Mouse (Mus musculus) small intestine, adult 2 months (tissue): Measurements from ENCODE around the gene Rassf6. TPM values are rescaled to one million over a fixed set of nuclear protein-coding genes. Genes with fewer than 3 reads are reported as not detected.

Experiments
- H3K27ac ChIP-seq: fragments of 200-500 bp; 2 replicates; pipeline ENCODE4 v1.5.1; 2012; ENCODE audit warnings: low read depth, low read length, control low read depth, inconsistent platforms; ENCODE audit not compliant: insufficient read depth
- H3K27me3 ChIP-seq: fragments of 200-500 bp; 2 replicates; pipeline ENCODE4 v1.6.1; 2012; ENCODE audit warnings: mild to moderate bottlenecking, moderate library complexity, low read length, inconsistent platforms; ENCODE audit not compliant: control insufficient read depth, insufficient read depth
- H3K36me3 ChIP-seq: fragments of 200-500 bp; 2 replicates; pipeline ENCODE4 v1.6.1; 2012; ENCODE audit warnings: mild to moderate bottlenecking, low read length, control low read depth, inconsistent platforms; ENCODE audit not compliant: control insufficient read depth, insufficient read depth
- H3K4me1 ChIP-seq: fragments of 200-500 bp; 2 replicates; pipeline ENCODE4 v1.6.1; 2012; ENCODE audit warnings: low read length, inconsistent platforms, mixed read lengths; ENCODE audit not compliant: control insufficient read depth, insufficient read depth, insufficient read length
- H3K4me3 ChIP-seq: fragments of 200-500 bp; 2 replicates; pipeline ENCODE4 v1.5.1; 2012; ENCODE audit warnings: low read depth, mild to moderate bottlenecking, control low read depth, inconsistent platforms, low read length, moderate library complexity
- CTCF ChIP-seq: fragments of 200-500 bp; IDR thresholded peaks from 2 replicates; pipeline ENCODE4 v1.5.1; 2012; ENCODE audit warnings: low read depth, mild to moderate bottlenecking, control low read depth, inconsistent platforms, low read length, moderate library complexity, mixed read lengths; ENCODE audit not compliant: insufficient replicate concordance, insufficient read length; ENCODE audit errors: extremely low read depth
- POLR2A ChIP-seq: fragments of 200-500 bp; IDR thresholded peaks from 2 replicates; pipeline ENCODE4 v1.6.1; 2012; ENCODE audit warnings: low read depth, mild to moderate bottlenecking, control low read depth, inconsistent platforms, low read length, moderate library complexity
- WGBS: fragments of 180-500 bp; shearing (Covaris S2); methylation state at CpG from one replicate; pipeline ENCODE4 v1.1.7; 2018; 5-methylcytosine and 5-hydroxymethylcytosine counted together
- polyA plus RNA-seq: library from polyadenylated mRNA; depleted of rRNA; stranded (reverse); fragments of >200 nt; gene quantifications from 2 replicates; pipeline ENCODE4 v1.2.3, GENCODE M21; 2012

The Rassf6 gene
- polyA plus RNA-seq, 1 experiment, result 6.1 TPM

GRCm38 (mm10) chr5:90571216-90571615 is 69.2 kb downstream of the Rassf6 start:
- TF ChIP-seq CTCF (no peak), POLR2A (no peak)
- Histone ChIP-seq H3K4me3 (no peak overlapping the region), H3K27ac (no peak overlapping the region), H3K36me3 (no peaks in the 10 kb centered on the region), H3K4me1 (0 out of 2 replicates have a peak, but pooled peaks cover 4% of the 10 kb centered on the region), H3K27me3 (no peaks in the 10 kb centered on the region)
- 26% methylated on average over 3 of the region's 3 CpGs for WGBS

- no peaks in the 10 kb centered on the region for H3K36me3 ChIP-seq
- H3K4me1 ChIP-seq, result 0 out of 2 replicates have a peak, but pooled peaks cover 4% of the 10 kb centered on the region
- TF ChIP-seq POLR2A (no peak), CTCF (no peak)
- H3K27me3 ChIP-seq, result no peaks in the 10 kb centered on the region
- no peak overlapping the region for H3K4me3 ChIP-seq
- H3K27ac ChIP-seq, result no peak overlapping the region
Observed at GRCm38 (mm10) chr5:90568338-90568737, 72.1 kb downstream of the Rassf6 start.

- TF ChIP-seq CTCF, result no peak
- TF ChIP-seq POLR2A, result no peak
- Histone ChIP-seq H3K4me1 (0 out of 2 replicates have a peak, but pooled peaks cover 4% of the 10 kb centered on the region), H3K4me3 (no peak overlapping the region), H3K36me3 (no peaks in the 10 kb centered on the region), H3K27me3 (no peaks in the 10 kb centered on the region), H3K27ac (no peak overlapping the region)
- WGBS, result 31% methylated on average over 5 of the region's 5 CpGs
Observed at GRCm38 (mm10) chr5:90567788-90568187, 72.7 kb downstream of the Rassf6 start.

- 77% methylated on average over 6 of the region's 6 CpGs for WGBS
- no peaks in the 10 kb centered on the region for H3K36me3 ChIP-seq
- H3K27ac ChIP-seq, result no peak overlapping the region
- TF ChIP-seq POLR2A (no peak), CTCF (no peak)
- no peak overlapping the region for H3K4me3 ChIP-seq
- H3K4me1 ChIP-seq, result 0 out of 2 replicates have a peak, but pooled peaks cover 2% of the 10 kb centered on the region
- no peaks in the 10 kb centered on the region for H3K27me3 ChIP-seq
Observed at GRCm38 (mm10) chr5:90565205-90565604, 75.3 kb downstream of the Rassf6 start.

- Histone ChIP-seq H3K27me3 (no peaks in the 10 kb centered on the region), H3K27ac (no peak overlapping the region), H3K4me3 (no peak overlapping the region), H3K36me3 (no peaks in the 10 kb centered on the region), H3K4me1 (0 out of 2 replicates have a peak, but pooled peaks cover 2% of the 10 kb centered on the region)
- no peak for TF ChIP-seq POLR2A
- TF ChIP-seq CTCF, result no peak
- 88% methylated on average over 4 of the region's 4 CpGs for WGBS
Observed at GRCm38 (mm10) chr5:90564161-90564560, 76.3 kb downstream of the Rassf6 start.

GRCm38 (mm10) chr5:90562880-90563279 is 77.6 kb downstream of the Rassf6 start:
- WGBS, result 59% methylated on average over 4 of the region's 4 CpGs
- H3K36me3 ChIP-seq, result no peaks in the 10 kb centered on the region
- no peak overlapping the region for H3K4me3 ChIP-seq
- TF ChIP-seq POLR2A, result no peak
- no peak for TF ChIP-seq CTCF
- no peaks in the 10 kb centered on the region for H3K4me1 ChIP-seq
- H3K27ac ChIP-seq, result no peak overlapping the region
- H3K27me3 ChIP-seq, result no peaks in the 10 kb centered on the region

- WGBS, result 97% methylated on average over 11 of the region's 11 CpGs
- H3K27ac ChIP-seq, result no peak overlapping the region
- no peaks in the 10 kb centered on the region for H3K36me3 ChIP-seq
- H3K27me3 ChIP-seq, result no peaks in the 10 kb centered on the region
- TF ChIP-seq CTCF, result no peak
- no peak for TF ChIP-seq POLR2A
- H3K4me1 ChIP-seq, result no peaks in the 10 kb centered on the region
- no peak overlapping the region for H3K4me3 ChIP-seq
Observed at GRCm38 (mm10) chr5:90561721-90562275, 78.7 kb downstream of the Rassf6 start.
